ENCODE assay signal across 26 mouse cellular contexts in the genomic region with DNA sequence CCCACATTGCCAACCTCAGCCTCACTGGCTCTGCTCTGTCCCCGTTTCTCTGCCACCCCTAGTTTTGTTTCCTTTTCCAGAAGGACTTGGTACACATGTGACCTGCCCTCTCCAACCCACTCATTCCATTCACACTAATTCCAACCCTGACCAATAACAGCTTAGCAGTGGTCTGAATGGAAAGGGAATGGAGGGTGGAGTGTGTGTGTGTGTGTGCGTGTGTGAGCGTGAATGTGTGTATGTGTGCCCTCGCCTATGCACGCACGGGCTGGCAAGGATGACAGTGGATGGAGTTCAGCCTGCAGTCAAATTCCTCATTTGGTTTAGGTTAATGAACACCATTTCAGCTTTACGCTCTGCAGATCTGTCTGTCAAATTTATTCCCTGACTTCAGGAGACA.
A peak's percentile ranks its signal among the peaks of the same experiment; 100 is the strongest.
DNase-seq lines count a peak whose midpoint lies in the region; ATAC-seq and TF ChIP-seq lines count a peak whose summit lies in the region.
"Had no signal": no experiment of that assay in that cellular context is flagged by ENCODE, and none has a peak within 500 bp of the region (broad histone marks: within the 10 kb centered on the region; RNA-seq: fewer than 3 reads in every experiment).

No protein-coding gene starts in this region.

- WGBS in hindbrain, embryonic 10.5 days, result 91% methylated on average over 7 of the region's 7 CpGs
- WGBS in hindbrain, embryonic 11.5 days, result 83% methylated on average over 7 of the region's 7 CpGs
- 51% methylated on average over 7 of the region's 7 CpGs for WGBS in kidney, adult 2 months

- peak overlapping the region; percentile 40; the same call in 1 of the 2 replicates for H3K27ac ChIP-seq in hindbrain, embryonic 10.5 days
- H3K27ac ChIP-seq in hindbrain, embryonic 11.5 days (ENCODE audit: low read depth, low read length), result no peak overlapping the region
- no peak overlapping the region for H3K27ac ChIP-seq in kidney, adult 2 months (ENCODE audit: insufficient read depth, low read depth, low read length)
- no peak overlapping the region for H3K27ac ChIP-seq in layer of hippocampus, adult 2 months
- H3K27ac ChIP-seq: embryonic facial prominence, embryonic 13.5 days; forebrain, embryonic 10.5 days; limb, embryonic 13.5 days; neural tube, embryonic 12.5 days had no signal

- no peak overlapping the region for H3K4me3 ChIP-seq in hindbrain, embryonic 10.5 days
- no peak overlapping the region for H3K4me3 ChIP-seq in hindbrain, embryonic 11.5 days (ENCODE audit: low read depth, low read length)
- H3K4me3 ChIP-seq in kidney, adult 2 months (ENCODE audit: insufficient read depth, low read depth, low read length), result no peak overlapping the region
- H3K4me3 ChIP-seq in layer of hippocampus, adult 2 months, result no peak overlapping the region
- H3K4me3 ChIP-seq: embryonic facial prominence, embryonic 13.5 days; forebrain, embryonic 10.5 days; limb, embryonic 13.5 days; myocyte; neural tube, embryonic 12.5 days had no signal

- H3K9ac ChIP-seq in hindbrain, embryonic 11.5 days (ENCODE audit: low read depth, low read length), result no peak overlapping the region
- H3K9ac ChIP-seq: embryonic facial prominence, embryonic 13.5 days; forebrain, postnatal 0 days; limb, embryonic 13.5 days; neural tube, embryonic 12.5 days had no signal

- no peak for TF ChIP-seq CTCF in kidney, adult 2 months (conservative IDR thresholded peaks at IDR 0.05; ENCODE audit: insufficient read depth, insufficient read length, low read depth, low read length)
- no peak for TF ChIP-seq CTCF in layer of hippocampus, adult 2 months (conservative IDR thresholded peaks at IDR 0.05)

- ATAC-seq in hindbrain, embryonic 11.5 days (ENCODE audit: low FRiP score), result no peak
- ATAC-seq: activated CD4-positive, CD25-positive, alpha-beta regulatory T cell, adult 4 months; forebrain, postnatal 0 days; lung, postnatal 0 days had no signal

- H3K9me3 ChIP-seq in hindbrain, embryonic 10.5 days, result no peaks in the 10 kb centered on the region
- H3K9me3 ChIP-seq in hindbrain, embryonic 11.5 days (ENCODE audit: control insufficient read depth, low read length), result no peaks in the 10 kb centered on the region
- H3K9me3 ChIP-seq: embryonic facial prominence, embryonic 13.5 days; forebrain, embryonic 10.5 days; limb, embryonic 13.5 days had no signal

- no peaks in the 10 kb centered on the region for H3K36me3 ChIP-seq in hindbrain, embryonic 10.5 days
- H3K36me3 ChIP-seq in hindbrain, embryonic 11.5 days (ENCODE audit: control insufficient read depth, insufficient read depth, low read length), result no peaks in the 10 kb centered on the region
- H3K36me3 ChIP-seq in kidney, adult 2 months (ENCODE audit: control insufficient read depth, insufficient read depth, low read length), result no peaks in the 10 kb centered on the region
- H3K36me3 ChIP-seq: embryonic facial prominence, embryonic 13.5 days; forebrain, embryonic 10.5 days; limb, embryonic 13.5 days; neural tube, embryonic 12.5 days had no signal

- H3K4me2 ChIP-seq in hindbrain, embryonic 11.5 days (replicated peaks; ENCODE audit: low read depth, low read length), result no peak overlapping the region
- H3K4me2 ChIP-seq: embryonic facial prominence, embryonic 13.5 days; limb, embryonic 13.5 days; liver, embryonic 11.5 days; neural tube, embryonic 12.5 days had no signal

- H3K27me3 ChIP-seq in hindbrain, embryonic 10.5 days (ENCODE audit: insufficient read depth, poor library complexity, severe bottlenecking), result no peaks in the 10 kb centered on the region
- no peaks in the 10 kb centered on the region for H3K27me3 ChIP-seq in hindbrain, embryonic 11.5 days (ENCODE audit: control insufficient read depth, insufficient read depth, low read length)
- no peaks in the 10 kb centered on the region for H3K27me3 ChIP-seq in kidney, adult 2 months (replicated peaks; ENCODE audit: control insufficient read depth, insufficient read depth, low read length)
- H3K27me3 ChIP-seq: embryonic facial prominence, embryonic 13.5 days; limb, embryonic 13.5 days; neural tube, embryonic 12.5 days had no signal

- no peak for TF ChIP-seq POLR2A in kidney, adult 2 months (IDR thresholded peaks at IDR 0.05; ENCODE audit: low read depth, low read length)

- DNase-seq in hindbrain, embryonic 10.5 days (ENCODE audit: low spot score), result no peak
- DNase-seq in hindbrain, embryonic 11.5 days (ENCODE audit: low spot score), result no peak
- peak; percentile 34 to 43 for DNase-seq in kidney, postnatal 4 days
- no peak for DNase-seq in kidney, adult 2 months
- peak; percentile 68 for DNase-seq in retina, postnatal 1 day
- DNase-seq in retina, embryonic 14.5 days (ENCODE audit: low spot score), result no peak
- no peak for DNase-seq in layer of hippocampus, adult 2 months (ENCODE audit: low spot score in 2 of 2)
- DNase-seq: adrenal gland, adult 2 months; adrenal gland, postnatal 36 days; cerebellum, adult 18-20 months; cerebellum, postnatal 10 days; forebrain, postnatal 0 days; heart, postnatal 36 days; kidney, adult 18-20 months; kidney, postnatal 14 days; lung, postnatal 4 days; thymus, adult 2 months; thymus, postnatal 36 days had no signal

- peaks cover 31% of the 10 kb centered on the region for H3K4me1 ChIP-seq in hindbrain, embryonic 10.5 days (replicated peaks)
- H3K4me1 ChIP-seq in hindbrain, embryonic 11.5 days (replicated peaks; ENCODE audit: control insufficient read depth, insufficient read depth, low read length), result no peaks in the 10 kb centered on the region
- H3K4me1 ChIP-seq in kidney, adult 2 months (ENCODE audit: control insufficient read depth, insufficient read depth, low read length), result no peaks in the 10 kb centered on the region
- H3K4me1 ChIP-seq: embryonic facial prominence, embryonic 13.5 days; limb, embryonic 13.5 days had no signal

Comparison
In these comparisons a context has a peak if more than half of its experiments do, and no peak if none do; other contexts are left out.
1. DNase-seq: peak in kidney, postnatal 4 days (2 of 2) and retina, postnatal 1 day (single experiment); none in hindbrain, embryonic 10.5 days (single experiment), hindbrain, embryonic 11.5 days (single experiment), kidney, adult 2 months (single experiment), retina, embryonic 14.5 days (single experiment) and layer of hippocampus, adult 2 months (0 of 2).